Mouse (Mus musculus): ENCODE measurements around the gene Vps33b.

DNA sequence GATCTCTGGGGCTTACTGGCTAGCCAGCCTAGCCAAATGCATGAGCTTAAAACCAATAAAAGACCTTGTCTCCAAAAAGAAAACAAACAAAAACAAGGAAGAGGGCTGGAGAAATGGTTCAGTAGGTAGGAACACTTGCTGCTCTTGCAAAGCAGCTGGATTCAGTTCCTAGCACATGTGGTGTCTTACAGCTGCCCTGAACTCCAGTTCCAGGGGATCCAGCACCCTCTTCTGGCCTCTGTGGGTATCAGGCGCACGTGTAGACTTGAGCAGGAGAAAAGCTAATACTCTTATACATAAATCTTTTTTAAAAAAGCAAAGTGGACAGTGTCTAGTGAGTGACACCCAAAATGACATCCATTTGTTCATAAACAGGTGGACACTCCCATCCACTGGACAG is 32.1 kb downstream of the Vps33b start:
- TF ChIP-seq CTCF (IDR thresholded peaks at IDR 0.05; ENCODE audit: extremely low read depth, insufficient read depth, insufficient read length, insufficient replicate concordance) (no peak), POLR2A (IDR thresholded peaks at IDR 0.05; ENCODE audit: low read depth, low read length) (no peak)

Data from spleen, adult 2 months (tissue).